Mouse (Mus musculus): ENCODE measurements at regions not wholly inside any gene's neighbourhood (a gene's known extent, or its start where the extent isn't known, plus 50 kb on each side); places are given as distances from the start of the nearest gene placed in this dataset. TPM values are rescaled to one million over a fixed set of nuclear protein-coding genes. Genes with fewer than 3 reads are reported as not detected.

GRCm38 (mm10) chr7:77824261-77824959 lies 913.4 kb downstream of the Ntrk3 start:
- ATAC-seq (ENCODE audit: insufficient number of reproducible peaks, insufficient read depth, low FRiP score, low TSS enrichment) = no peak
- no peaks in the 10 kb centered on the region for H3K9me3 ChIP-seq
- H3K4me1 ChIP-seq = no peaks in the 10 kb centered on the region
- no peak overlapping the region for H3K9ac ChIP-seq
- H3K27me3 ChIP-seq = no peaks in the 10 kb centered on the region
- 84% methylated on average over 6 of the region's 6 CpGs for WGBS
- H3K36me3 ChIP-seq = no peaks in the 10 kb centered on the region
- H3K27ac ChIP-seq = no peak overlapping the region
- no peak overlapping the region for H3K4me2 ChIP-seq (replicated peaks)
- no peak overlapping the region for H3K4me3 ChIP-seq

GRCm38 (mm10) chr7:77812052-77812903 lies 925.5 kb downstream of the Ntrk3 start:
- no peaks in the 10 kb centered on the region for H3K4me1 ChIP-seq
- no peaks in the 10 kb centered on the region for H3K27me3 ChIP-seq
- no peaks in the 10 kb centered on the region for H3K36me3 ChIP-seq
- H3K4me2 ChIP-seq (replicated peaks) = no peak overlapping the region
- no peaks in the 10 kb centered on the region for H3K9me3 ChIP-seq
- H3K9ac ChIP-seq = no peak overlapping the region
- H3K27ac ChIP-seq = no peak overlapping the region
- WGBS = 13% methylated on average over 2 of the region's 2 CpGs
- ATAC-seq (ENCODE audit: insufficient number of reproducible peaks, insufficient read depth, low FRiP score, low TSS enrichment) = no peak
- no peak overlapping the region for H3K4me3 ChIP-seq

- no peak overlapping the region for H3K9ac ChIP-seq
- no peak overlapping the region for H3K27ac ChIP-seq
- no peaks in the 10 kb centered on the region for H3K4me1 ChIP-seq
- ATAC-seq (ENCODE audit: insufficient number of reproducible peaks, insufficient read depth, low FRiP score, low TSS enrichment) = no peak
- H3K27me3 ChIP-seq = no peaks in the 10 kb centered on the region
- 77% methylated on average over 2 of the region's 2 CpGs for WGBS
- H3K4me3 ChIP-seq = no peak overlapping the region
- no peaks in the 10 kb centered on the region for H3K36me3 ChIP-seq
- no peak overlapping the region for H3K4me2 ChIP-seq (replicated peaks)
- no peaks in the 10 kb centered on the region for H3K9me3 ChIP-seq
Measured at GRCm38 (mm10) chr7:77786801-77787200, 951.0 kb downstream of the Ntrk3 start.

- no peak for ATAC-seq (ENCODE audit: insufficient number of reproducible peaks, insufficient read depth, low FRiP score, low TSS enrichment)
- H3K4me2 ChIP-seq (replicated peaks) = no peak overlapping the region
- 67% methylated on average over 11 of the region's 11 CpGs for WGBS
Measured at GRCm38 (mm10) chr7:77771711-77772449, 965.9 kb downstream of the Ntrk3 start.

GRCm38 (mm10) chr7:77738996-77739765 lies 998.6 kb downstream of the Ntrk3 start:
- H3K4me2 ChIP-seq (replicated peaks) = no peak overlapping the region
- H3K27ac ChIP-seq = no peak overlapping the region
- no peak overlapping the region for H3K4me3 ChIP-seq
- no peaks in the 10 kb centered on the region for H3K36me3 ChIP-seq
- H3K9me3 ChIP-seq = no peaks in the 10 kb centered on the region
- H3K4me1 ChIP-seq = no peaks in the 10 kb centered on the region
- 64% methylated on average over 4 of the region's 4 CpGs for WGBS
- no peak for ATAC-seq (ENCODE audit: insufficient number of reproducible peaks, insufficient read depth, low FRiP score, low TSS enrichment)
- no peak overlapping the region for H3K9ac ChIP-seq
- H3K27me3 ChIP-seq = no peaks in the 10 kb centered on the region

More at GRCm38 (mm10) chr7:77771711-77772449, 965.9 kb downstream of the Ntrk3 start:
- Histone ChIP-seq H3K27ac (no peak overlapping the region), H3K4me1 (no peaks in the 10 kb centered on the region), H3K4me3 (no peak overlapping the region), H3K9me3 (no peaks in the 10 kb centered on the region), H3K27me3 (no peaks in the 10 kb centered on the region), H3K36me3 (no peaks in the 10 kb centered on the region), H3K9ac (no peak overlapping the region)

Small RNA genes lying in the stretch of these regions (microRNA-seq; reads per million reads assigned to microRNA genes)
- not detected for gene Gm44358
